Mouse (Mus musculus): Measurements from ENCODE around the gene Syne3. TPM values are rescaled to one million over a fixed set of nuclear protein-coding genes. Genes with fewer than 3 reads are reported as not detected.

Gene Syne3
- total RNA-seq (2023): 8.1 TPM

GRCm38 (mm10) chr12:105009370-105010212 is at the start of gene Syne3:
Gene Syne3 (minus strand): TSS chr12:105009809.

DNA sequence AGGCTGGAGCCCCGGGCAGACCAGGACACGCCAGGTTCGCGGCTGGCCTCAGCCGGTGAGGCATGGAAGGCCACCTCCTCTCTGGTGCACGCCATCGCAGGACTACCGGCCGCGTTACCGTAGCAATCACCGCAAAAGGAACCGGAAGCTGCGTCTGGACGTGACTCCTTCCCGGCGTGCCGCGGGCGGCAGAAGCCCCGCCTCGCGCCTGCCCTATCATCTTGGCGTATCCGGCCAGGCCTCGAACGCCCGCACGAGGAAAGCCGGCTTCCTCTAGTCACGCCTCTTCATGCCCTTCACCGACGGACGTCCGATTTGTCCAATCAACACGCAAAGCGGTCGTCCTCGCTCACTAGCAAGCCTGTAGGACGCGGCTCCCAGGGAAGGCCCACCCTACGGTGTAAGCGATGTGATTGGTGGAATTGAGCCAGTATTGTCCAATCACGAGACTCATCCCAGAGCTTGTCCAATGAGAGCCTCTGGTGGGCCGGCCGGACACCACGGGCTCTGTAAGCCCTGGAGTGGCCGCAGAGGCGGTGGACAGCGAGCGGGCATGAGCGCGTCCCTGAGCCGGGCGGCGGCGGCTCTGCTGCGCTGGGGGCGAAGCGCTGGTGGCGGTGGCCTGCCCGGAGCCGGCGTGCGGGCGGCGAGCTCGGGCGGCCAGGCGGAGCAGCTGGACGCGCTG is 22.7 kb upstream of the Syne3 start, which contains the start of gene Glrx5:
Gene Glrx5 (plus strand): TSS at position 542 of the 685 bp plus-strand sequence.

Other genes with a start within 250 kb of the Syne3 start
- 0.12 TPM for gene Clmn, start 144.7 kb downstream of the Syne3 start, total RNA-seq (2023)
- 30.7 TPM for gene Glrx5, start 22.9 kb upstream of the Syne3 start, total RNA-seq (2023)
- gene Tcl1b2, start 136.2 kb upstream of the Syne3 start, total RNA-seq (2023): not detected
- not detected for gene Tcl1b1, start 149.9 kb upstream of the Syne3 start, total RNA-seq (2023)
- gene Tcl1b5, start 166.5 kb upstream of the Syne3 start, total RNA-seq (2023): not detected
- not detected for gene Tcl1b3, start 181.2 kb upstream of the Syne3 start, total RNA-seq (2023)
- gene Tcl1b4, start 192.1 kb upstream of the Syne3 start, total RNA-seq (2023): not detected
- not detected for gene Tcl1, start 213.0 kb upstream of the Syne3 start, total RNA-seq (2023)

Data from CD4-positive naive resting alpha-beta T cell, adult 57 days (primary cell).